Mouse (Mus musculus) heart, postnatal 14 days (tissue): ENCODE measurements around the gene Bach1. TPM values are rescaled to one million over a fixed set of nuclear protein-coding genes. Genes with fewer than 3 reads are reported as not detected.
A peak's percentile ranks its signal among the peaks of the same experiment; 100 is the strongest.

Experiments used
- DNase-seq, 2 experiments: peaks; one replicate each; pipeline ENCODE4 v3.0.0; 2021 to 2022
- intact Hi-C: fragments of 180-260 bp; cut with DNase I; formaldehyde crosslinking; loops from one replicate; pipeline ENCODE4 v1.15.1; 2025
- total RNA-seq, 2 experiments: library from RNA; stranded (reverse); gene quantifications; 2 replicates each; pipeline ENCODE4 v1.2.3; 2021

Bach1 gene
- total RNA-seq, 2 experiments from 2014 or later: 32.5 to 34.0 TPM

GRCm38 (mm10) chr16:87728703-87729102 lies 30.0 kb downstream of the Bach1 start:
- DNase-seq: no peak
- intact Hi-C loops: no loop called here

GRCm38 (mm10) chr16:87729469-87729868 lies 30.7 kb downstream of the Bach1 start:
- no peak for DNase-seq
- intact Hi-C loops: no loop called here

GRCm38 (mm10) chr16:87734868-87735381 lies 36.2 kb downstream of the Bach1 start:
- no peak for DNase-seq
- intact Hi-C loops: no loop called here

- intact Hi-C loops: no loop called here
- no peak for DNase-seq
Observed at GRCm38 (mm10) chr16:87736106-87736505, 37.4 kb downstream of the Bach1 start.

GRCm38 (mm10) chr16:87737296-87737695 lies 38.6 kb downstream of the Bach1 start:
- no peak for DNase-seq
- intact Hi-C loops: no loop called here

- no peak for DNase-seq
- intact Hi-C loops: no loop called here
Observed at GRCm38 (mm10) chr16:87737842-87738639, 39.3 kb downstream of the Bach1 start.

- intact Hi-C loops: no loop called here
Observed at GRCm38 (mm10) chr16:87741034-87741715, 42.4 kb downstream of the Bach1 start.

GRCm38 (mm10) chr16:87743661-87744060 lies 44.9 kb downstream of the Bach1 start:
- DNase-seq: no peak
- intact Hi-C loops: no loop called here

More at GRCm38 (mm10) chr16:87741034-87741715, 42.4 kb downstream of the Bach1 start:
- DNase-seq: no peak

GRCm38 (mm10) chr16:87744338-87744737 lies 45.6 kb downstream of the Bach1 start:
- intact Hi-C loops: no loop called here
- DNase-seq: no peak

GRCm38 (mm10) chr16:87745192-87745945 lies 46.6 kb downstream of the Bach1 start:
- intact Hi-C loops: loop anchor here (5.0 kb wide), 1 partner anchor 43 kb away; no protein-coding TSS in a partner anchor
- peak in 1 of 2 experiments; percentile 29 for DNase-seq

GRCm38 (mm10) chr16:87746728-87747127 lies 48.0 kb downstream of the Bach1 start:
- peak; percentile 79 to 84 for DNase-seq
- intact Hi-C loops: loop anchor here (5.0 kb wide), 1 partner anchor 44 kb away; no protein-coding TSS in a partner anchor

GRCm38 (mm10) chr16:87751243-87751642 lies 52.5 kb downstream of the Bach1 start:
- no peak for DNase-seq
- intact Hi-C loops: no loop called here

- DNase-seq: peak in 1 of 2 experiments; percentile 26
- intact Hi-C loops: no loop called here
Observed at GRCm38 (mm10) chr16:87752482-87752881, 53.7 kb downstream of the Bach1 start.

GRCm38 (mm10) chr16:87754858-87755257 lies 56.1 kb downstream of the Bach1 start:
- peak; percentile 78 to 80 for DNase-seq
- intact Hi-C loops: loop anchor here (2.0 kb wide), 1 partner anchor 248 kb away; no protein-coding TSS in a partner anchor

- intact Hi-C loops: loop anchor here (2.0 kb wide), 1 partner anchor 249 kb away; no protein-coding TSS in a partner anchor
- DNase-seq: no peak
Observed at GRCm38 (mm10) chr16:87755915-87756314, 57.2 kb downstream of the Bach1 start.

GRCm38 (mm10) chr16:87758016-87758415 lies 59.3 kb downstream of the Bach1 start:
- intact Hi-C loops: no loop called here
- DNase-seq: no peak

GRCm38 (mm10) chr16:87764668-87765109 lies 65.9 kb downstream of the Bach1 start:
- no peak for DNase-seq
- intact Hi-C loops: no loop called here

GRCm38 (mm10) chr16:87765984-87766383 lies 67.2 kb downstream of the Bach1 start:
- intact Hi-C loops: no loop called here
- peak in 1 of 2 experiments; percentile 9 for DNase-seq

- intact Hi-C loops: no loop called here
Observed at GRCm38 (mm10) chr16:87770576-87770975, 71.8 kb downstream of the Bach1 start.

GRCm38 (mm10) chr16:87771926-87772325 lies 73.2 kb downstream of the Bach1 start:
- DNase-seq: no peak
- intact Hi-C loops: no loop called here

More at GRCm38 (mm10) chr16:87770576-87770975, 71.8 kb downstream of the Bach1 start:
- no peak for DNase-seq
